Mouse (Mus musculus): ENCODE measurements around the gene 1700003H04Rik.

DNA sequence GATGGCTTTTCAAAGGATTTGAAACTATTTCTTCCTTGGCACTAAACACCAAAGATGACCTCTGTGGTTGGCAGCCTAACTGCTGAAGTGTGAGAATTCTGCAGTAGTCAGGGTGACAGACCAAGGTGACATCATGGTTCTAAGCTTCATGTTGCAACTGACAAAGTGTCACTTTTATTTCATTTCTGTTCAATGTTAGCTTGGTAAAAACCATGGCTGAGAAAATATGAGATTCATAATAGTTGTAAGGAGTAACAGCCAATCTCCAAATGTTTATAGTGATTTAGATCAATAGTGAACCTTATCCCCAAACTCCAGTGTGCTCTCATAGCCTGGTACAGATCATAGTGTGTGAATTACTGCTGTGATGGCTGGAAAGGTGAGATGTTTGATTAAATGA lies at the start of gene 1700003H04Rik:
- TF ChIP-seq CTCF (conservative IDR thresholded peaks at IDR 0.05; ENCODE audit: insufficient read depth, insufficient read length, low read depth, low read length) (no peak), POLR2A (IDR thresholded peaks at IDR 0.05; ENCODE audit: low read depth, low read length) (no peak)
